Mouse (Mus musculus): ENCODE results near the gene Als2cl. TPM values are rescaled to one million over a fixed set of nuclear protein-coding genes. Genes with fewer than 3 reads are reported as not detected.

The Als2cl gene
- polyA plus RNA-seq, 1 experiment from 2014 or later, result 2.6 TPM

DNA sequence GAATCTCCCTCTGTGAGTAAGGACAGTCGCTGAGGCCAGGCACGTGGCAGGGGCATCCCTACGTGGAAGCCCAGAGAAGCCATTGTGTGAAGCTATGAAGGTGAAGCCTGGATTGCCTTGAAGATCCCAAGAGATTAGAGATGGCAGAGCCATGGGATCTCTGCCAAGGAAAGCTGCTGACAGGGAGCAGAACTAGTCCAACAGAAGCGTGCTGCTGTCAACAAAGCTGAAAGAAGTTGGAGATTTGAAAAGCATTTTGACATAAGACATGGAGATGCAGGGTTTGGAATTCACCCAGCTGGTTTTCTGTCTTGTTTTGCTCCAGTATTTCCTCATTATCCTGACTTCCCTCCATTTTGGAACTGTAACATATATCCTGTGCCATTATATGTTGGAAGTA lies 22.6 kb downstream of the Als2cl start:
- 95% methylated on average over 4 of the region's 4 CpGs for WGBS

DNA sequence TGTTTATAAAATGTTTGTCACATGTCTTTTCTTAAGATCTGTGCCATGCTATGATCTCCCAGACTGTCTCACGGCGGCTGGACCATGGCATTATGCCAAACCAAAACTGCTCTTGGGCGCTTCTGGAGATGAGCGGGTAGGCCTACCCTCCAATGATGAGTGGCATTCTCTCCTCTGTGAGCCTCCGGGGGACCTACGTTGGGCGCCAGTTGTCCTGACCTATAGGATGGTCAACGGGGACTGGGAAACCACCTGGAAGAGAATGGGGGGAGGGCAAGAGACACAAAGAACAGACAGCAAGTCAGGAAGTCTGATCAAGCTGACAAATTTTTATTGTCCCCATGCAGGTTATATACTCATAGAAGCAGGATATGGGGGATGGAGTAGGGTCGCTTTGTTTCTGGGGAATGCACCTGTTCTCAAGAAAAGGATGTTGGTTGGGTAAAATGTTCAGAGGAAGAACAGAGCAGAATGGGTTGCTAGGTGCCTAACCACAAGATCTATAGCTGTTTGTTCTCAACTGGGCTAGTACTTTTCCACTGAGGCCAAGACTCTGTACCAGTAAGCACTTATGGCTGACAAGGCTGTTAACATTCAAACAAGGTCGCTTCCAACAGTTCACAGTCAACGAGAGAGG lies 27.6 kb downstream of the Als2cl start:
- ATAC-seq (ENCODE audit: low read depth), result no peak
- H3K4me1 ChIP-seq (ENCODE audit: control insufficient read depth, insufficient read depth, low read length), result no peaks in the 10 kb centered on the region

More for the DNA sequence above, 22.6 kb downstream of the Als2cl start:
- Histone ChIP-seq H3K4me1 (ENCODE audit: control insufficient read depth, insufficient read depth, low read length) (no peaks in the 10 kb centered on the region), H3K9ac (replicated peaks; ENCODE audit: low read depth, low read length) (no peak overlapping the region), H3K27me3 (ENCODE audit: control insufficient read depth, insufficient read depth, low read length) (no peaks in the 10 kb centered on the region), H3K27ac (ENCODE audit: low read depth, low read length) (no peak overlapping the region), H3K4me3 (ENCODE audit: low read depth, low read length) (no peak overlapping the region), H3K9me3 (ENCODE audit: control insufficient read depth, low read length) (no peaks in the 10 kb centered on the region), H3K4me2 (ENCODE audit: low read depth, low read length) (no peak overlapping the region), H3K36me3 (ENCODE audit: control insufficient read depth, insufficient read depth, low read length) (no peaks in the 10 kb centered on the region)
- ATAC-seq (ENCODE audit: low read depth), result no peak

DNA sequence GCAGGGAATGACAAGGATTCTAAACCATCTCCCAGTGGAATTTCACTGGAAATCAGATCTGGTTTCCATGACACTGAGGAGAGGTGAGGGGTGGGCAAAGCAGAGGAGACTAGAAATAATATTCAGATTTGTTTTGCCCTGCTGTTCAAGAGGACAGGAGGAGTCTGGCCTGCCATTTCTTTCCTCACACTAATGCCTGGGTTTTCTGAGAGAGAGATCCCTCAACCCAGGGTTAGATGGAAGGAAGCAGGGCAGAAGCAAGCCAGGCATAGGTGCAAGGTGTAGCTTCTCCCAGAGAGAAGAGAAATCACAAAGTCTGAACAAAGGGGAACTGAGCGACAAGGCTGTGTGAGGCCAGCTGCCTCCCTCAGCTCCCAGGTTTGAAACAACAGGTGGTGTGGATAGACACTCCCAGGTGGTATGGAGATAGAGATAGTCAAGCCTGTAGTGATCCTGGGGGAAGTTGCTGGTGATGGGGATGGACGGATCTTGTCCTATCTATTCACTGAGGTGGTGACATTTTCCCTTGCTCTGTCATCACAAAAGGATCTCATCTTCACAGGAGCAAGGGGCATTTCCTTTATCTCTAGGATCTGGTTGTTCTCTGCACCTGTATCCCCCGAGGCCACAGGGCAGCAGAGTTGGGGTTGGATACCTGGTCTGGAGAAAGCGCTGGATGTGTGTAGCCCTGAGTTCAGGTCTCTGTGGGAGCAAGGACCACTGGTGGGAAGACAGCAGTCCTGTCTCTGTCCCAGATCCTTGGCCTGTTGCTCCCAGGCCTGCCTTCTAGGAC lies 28.4 kb downstream of the Als2cl start:
- Histone ChIP-seq H3K9me3 (ENCODE audit: control insufficient read depth, low read length) (no peaks in the 10 kb centered on the region), H3K36me3 (ENCODE audit: control insufficient read depth, insufficient read depth, low read length) (no peaks in the 10 kb centered on the region), H3K4me1 (ENCODE audit: control insufficient read depth, insufficient read depth, low read length) (no peaks in the 10 kb centered on the region), H3K9ac (replicated peaks; ENCODE audit: low read depth, low read length) (no peak overlapping the region), H3K27ac (ENCODE audit: low read depth, low read length) (no peak overlapping the region), H3K4me2 (ENCODE audit: low read depth, low read length) (no peak overlapping the region), H3K4me3 (ENCODE audit: low read depth, low read length) (no peak overlapping the region), H3K27me3 (ENCODE audit: control insufficient read depth, insufficient read depth, low read length) (no peaks in the 10 kb centered on the region)
- ATAC-seq (ENCODE audit: low read depth), result no peak
- 81% methylated on average over 4 of the region's 4 CpGs for WGBS

More for the DNA sequence above, 27.6 kb downstream of the Als2cl start:
- H3K4me3 ChIP-seq (ENCODE audit: low read depth, low read length), result no peak overlapping the region
- H3K9ac ChIP-seq (replicated peaks; ENCODE audit: low read depth, low read length), result no peak overlapping the region
- no peaks in the 10 kb centered on the region for H3K36me3 ChIP-seq (ENCODE audit: control insufficient read depth, insufficient read depth, low read length)
- no peaks in the 10 kb centered on the region for H3K9me3 ChIP-seq (ENCODE audit: control insufficient read depth, low read length)
- H3K4me2 ChIP-seq (ENCODE audit: low read depth, low read length), result no peak overlapping the region
- H3K27me3 ChIP-seq (ENCODE audit: control insufficient read depth, insufficient read depth, low read length), result no peaks in the 10 kb centered on the region
- 94% methylated on average over 11 of the region's 11 CpGs for WGBS
- H3K27ac ChIP-seq (ENCODE audit: low read depth, low read length), result no peak overlapping the region

DNA sequence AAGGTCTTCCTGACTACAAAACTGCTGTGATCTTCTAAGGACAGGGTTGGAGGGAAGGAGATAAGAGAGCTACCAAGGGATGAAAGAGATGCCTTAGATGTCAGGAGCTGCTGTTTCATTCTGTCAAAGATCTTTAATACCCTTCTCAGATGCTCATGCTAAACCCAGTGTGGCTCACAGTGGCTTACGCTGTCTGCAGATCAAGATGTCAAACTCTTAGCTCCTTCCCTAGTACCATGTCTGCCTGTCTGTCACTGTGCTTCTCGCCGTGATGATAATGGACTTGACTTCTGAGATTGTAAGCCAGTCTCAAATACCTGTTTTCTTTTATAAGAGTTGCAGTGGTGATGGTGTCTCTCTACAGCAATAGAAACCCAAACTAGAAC lies 29.0 kb downstream of the Als2cl start:
- no peak for ATAC-seq (ENCODE audit: low read depth)
- Histone ChIP-seq H3K4me3 (ENCODE audit: low read depth, low read length) (no peak overlapping the region), H3K27ac (ENCODE audit: low read depth, low read length) (no peak overlapping the region), H3K9me3 (ENCODE audit: control insufficient read depth, low read length) (no peaks in the 10 kb centered on the region), H3K27me3 (ENCODE audit: control insufficient read depth, insufficient read depth, low read length) (no peaks in the 10 kb centered on the region), H3K9ac (replicated peaks; ENCODE audit: low read depth, low read length) (no peak overlapping the region), H3K4me1 (ENCODE audit: control insufficient read depth, insufficient read depth, low read length) (no peaks in the 10 kb centered on the region), H3K36me3 (ENCODE audit: control insufficient read depth, insufficient read depth, low read length) (no peaks in the 10 kb centered on the region), H3K4me2 (ENCODE audit: low read depth, low read length) (no peak overlapping the region)
- WGBS, result 96% methylated on average over 3 of the region's 3 CpGs

DNA sequence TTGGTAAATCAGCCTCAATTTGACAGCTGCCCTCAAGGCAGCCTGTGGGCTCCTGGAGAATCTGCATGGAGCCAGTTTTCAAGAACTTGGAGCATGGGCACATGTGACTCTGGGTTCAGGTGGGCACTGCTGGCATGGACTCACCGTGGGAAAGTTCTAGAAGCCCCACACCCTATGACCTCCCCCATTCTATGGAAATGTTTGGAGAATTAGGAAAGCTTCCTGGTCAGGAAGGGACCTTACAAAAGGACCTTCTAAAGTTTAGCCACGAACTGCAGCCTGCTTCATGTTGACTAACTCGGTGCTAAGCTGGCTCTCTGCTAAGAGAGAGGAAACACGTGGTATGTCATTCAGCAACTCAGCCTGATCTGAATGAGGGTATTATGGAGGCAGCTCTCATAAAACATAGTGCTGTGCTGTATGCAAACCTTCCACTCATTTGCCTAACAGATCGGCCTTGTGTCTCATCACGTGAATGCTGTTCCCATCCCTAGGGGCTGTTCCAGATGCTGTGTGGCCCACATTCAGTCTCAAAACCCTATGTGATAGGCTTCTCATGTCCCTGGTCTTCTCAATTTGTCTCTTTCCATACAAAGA lies 29.8 kb downstream of the Als2cl start:
- Histone ChIP-seq H3K4me1 (ENCODE audit: control insufficient read depth, insufficient read depth, low read length) (no peaks in the 10 kb centered on the region), H3K36me3 (ENCODE audit: control insufficient read depth, insufficient read depth, low read length) (no peaks in the 10 kb centered on the region), H3K9me3 (ENCODE audit: control insufficient read depth, low read length) (no peaks in the 10 kb centered on the region), H3K27ac (ENCODE audit: low read depth, low read length) (no peak overlapping the region), H3K27me3 (ENCODE audit: control insufficient read depth, insufficient read depth, low read length) (no peaks in the 10 kb centered on the region), H3K4me2 (ENCODE audit: low read depth, low read length) (no peak overlapping the region), H3K4me3 (ENCODE audit: low read depth, low read length) (no peak overlapping the region), H3K9ac (replicated peaks; ENCODE audit: low read depth, low read length) (no peak overlapping the region)
- 75% methylated on average over 6 of the region's 6 CpGs for WGBS
- no peak for ATAC-seq (ENCODE audit: low read depth)

DNA sequence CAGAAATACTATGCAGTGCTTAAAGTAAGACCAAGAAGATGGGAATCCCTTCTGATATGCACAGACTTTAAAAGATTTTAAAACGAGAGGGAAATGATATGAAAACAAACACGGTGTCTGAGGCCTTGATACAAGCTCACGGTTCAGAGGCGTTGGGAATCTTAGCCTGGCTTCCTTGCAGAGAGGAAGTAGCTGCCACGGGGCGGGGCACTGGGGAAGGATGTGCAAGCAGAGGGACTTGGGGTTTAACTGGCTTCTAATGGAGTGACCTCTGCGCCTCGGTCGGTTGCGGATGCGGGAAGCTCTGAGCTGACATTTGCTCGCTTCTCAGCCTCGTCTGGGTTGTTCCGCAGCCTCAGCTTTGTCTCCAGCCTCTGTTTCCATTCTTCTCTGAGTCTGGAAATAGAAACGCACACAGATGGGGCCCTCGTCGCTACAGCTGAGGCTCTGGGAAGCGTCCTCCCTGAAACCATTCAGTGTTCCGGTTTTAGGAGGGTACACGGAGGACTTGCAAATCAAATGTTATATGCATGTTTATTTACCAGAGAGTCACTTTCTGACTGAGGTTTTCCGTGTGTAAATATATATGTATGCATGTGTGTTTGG lies 35.1 kb downstream of the Als2cl start:
- Histone ChIP-seq H3K36me3 (ENCODE audit: control insufficient read depth, insufficient read depth, low read length) (no peaks in the 10 kb centered on the region), H3K9me3 (ENCODE audit: control insufficient read depth, low read length) (no peaks in the 10 kb centered on the region), H3K4me1 (ENCODE audit: control insufficient read depth, insufficient read depth, low read length) (no peaks in the 10 kb centered on the region), H3K27ac (ENCODE audit: low read depth, low read length) (no peak overlapping the region), H3K4me3 (ENCODE audit: low read depth, low read length) (no peak overlapping the region), H3K9ac (replicated peaks; ENCODE audit: low read depth, low read length) (no peak overlapping the region), H3K4me2 (ENCODE audit: low read depth, low read length) (no peak overlapping the region), H3K27me3 (ENCODE audit: control insufficient read depth, insufficient read depth, low read length) (no peaks in the 10 kb centered on the region)
- ATAC-seq (ENCODE audit: low read depth), result no peak
- WGBS, result 52% methylated on average over 21 of the region's 21 CpGs

DNA sequence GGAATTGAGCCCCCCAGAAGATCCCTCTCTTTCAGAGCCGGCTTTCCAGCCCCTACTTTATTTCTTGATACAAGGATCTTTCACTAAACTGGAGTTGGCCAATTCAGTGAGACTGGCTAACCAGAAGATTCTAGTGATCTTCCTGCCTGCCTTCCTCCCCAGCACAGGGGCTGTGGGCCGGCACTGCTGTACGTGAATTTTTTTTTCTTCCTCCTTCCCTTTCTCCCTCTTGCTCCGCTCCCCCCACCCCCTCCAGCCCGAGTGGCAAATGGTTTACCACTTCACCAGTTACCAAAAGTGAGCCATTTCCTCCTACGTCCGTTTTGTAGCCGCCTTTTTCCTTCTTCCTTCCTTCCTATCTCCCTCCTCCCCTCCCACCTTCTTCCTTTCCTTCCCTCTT lies 35.8 kb downstream of the Als2cl start:
- Histone ChIP-seq H3K9me3 (ENCODE audit: control insufficient read depth, low read length) (no peaks in the 10 kb centered on the region), H3K4me1 (ENCODE audit: control insufficient read depth, insufficient read depth, low read length) (no peaks in the 10 kb centered on the region), H3K4me3 (ENCODE audit: low read depth, low read length) (no peak overlapping the region), H3K27me3 (ENCODE audit: control insufficient read depth, insufficient read depth, low read length) (no peaks in the 10 kb centered on the region), H3K4me2 (ENCODE audit: low read depth, low read length) (no peak overlapping the region), H3K9ac (replicated peaks; ENCODE audit: low read depth, low read length) (no peak overlapping the region), H3K27ac (ENCODE audit: low read depth, low read length) (no peak overlapping the region), H3K36me3 (ENCODE audit: control insufficient read depth, insufficient read depth, low read length) (no peaks in the 10 kb centered on the region)
- ATAC-seq (ENCODE audit: low read depth), result no peak
- WGBS, result 80% methylated on average over 8 of the region's 8 CpGs

DNA sequence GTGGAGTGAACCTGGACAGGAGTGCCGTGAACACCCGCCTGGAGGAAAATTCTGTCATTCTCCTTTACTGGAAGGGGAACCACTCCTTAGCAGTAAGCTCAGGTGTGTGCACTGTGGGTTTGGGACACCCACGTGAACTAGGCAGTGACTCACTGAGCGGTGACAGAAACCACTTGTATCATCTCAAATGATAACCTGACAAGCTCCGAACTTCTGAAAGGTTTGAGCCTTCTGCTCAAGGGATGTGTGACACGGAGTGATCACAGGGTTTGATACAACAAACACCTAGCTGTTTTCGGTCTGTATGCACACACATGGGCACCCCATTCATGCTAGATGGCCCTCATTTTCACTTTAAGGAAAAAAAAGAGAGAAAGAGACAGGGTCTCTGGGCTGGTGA lies 37.1 kb downstream of the Als2cl start, which contains the start of gene Fam240a:
Gene Fam240a (minus strand): TSS at position 76 of the 400 bp plus-strand sequence.
- no peak for ATAC-seq (ENCODE audit: low read depth)
- Histone ChIP-seq H3K4me2 (ENCODE audit: low read depth, low read length) (no peak within 1 kb of the TSS), H3K4me1 (ENCODE audit: control insufficient read depth, insufficient read depth, low read length) (no peaks in the 10 kb centered on the region), H3K27ac (ENCODE audit: low read depth, low read length) (no peak within 1 kb of the TSS), H3K36me3 (ENCODE audit: control insufficient read depth, insufficient read depth, low read length) (no peaks in the 10 kb centered on the region), H3K9ac (replicated peaks; ENCODE audit: low read depth, low read length) (no peak within 1 kb of the TSS), H3K4me3 (ENCODE audit: low read depth, low read length) (no peak within 1 kb of the TSS), H3K9me3 (ENCODE audit: control insufficient read depth, low read length) (no peaks in the 10 kb centered on the region), H3K27me3 (ENCODE audit: control insufficient read depth, insufficient read depth, low read length) (no peaks in the 10 kb centered on the region)
- 91% methylated on average over 7 of the region's 7 CpGs for WGBS
